Mouse (Mus musculus): ENCODE results near the gene Ehhadh.

Gene Ehhadh

DNA sequence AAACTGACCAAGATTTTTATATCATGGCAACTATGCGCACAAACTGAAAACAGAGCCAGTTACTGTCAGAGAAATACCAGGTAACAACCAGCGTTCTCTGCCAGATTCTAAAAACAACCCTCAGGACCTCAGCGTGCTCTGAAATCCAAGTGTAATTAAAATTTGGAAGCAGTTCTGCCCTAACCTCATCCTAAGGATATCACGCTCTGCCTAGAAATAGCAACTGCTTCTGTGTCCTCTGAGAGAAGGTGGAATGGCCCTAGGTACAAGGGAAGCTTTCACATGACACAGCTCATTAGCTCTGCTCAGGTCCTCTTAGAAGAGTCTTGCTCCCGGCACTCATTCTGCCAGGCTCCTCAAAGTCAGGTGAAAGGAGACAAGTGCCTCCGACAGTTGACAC lies 44.2 kb downstream of the Ehhadh start:
- in situ Hi-C loops (cut with MboI, MseI) = no loop called here

DNA sequence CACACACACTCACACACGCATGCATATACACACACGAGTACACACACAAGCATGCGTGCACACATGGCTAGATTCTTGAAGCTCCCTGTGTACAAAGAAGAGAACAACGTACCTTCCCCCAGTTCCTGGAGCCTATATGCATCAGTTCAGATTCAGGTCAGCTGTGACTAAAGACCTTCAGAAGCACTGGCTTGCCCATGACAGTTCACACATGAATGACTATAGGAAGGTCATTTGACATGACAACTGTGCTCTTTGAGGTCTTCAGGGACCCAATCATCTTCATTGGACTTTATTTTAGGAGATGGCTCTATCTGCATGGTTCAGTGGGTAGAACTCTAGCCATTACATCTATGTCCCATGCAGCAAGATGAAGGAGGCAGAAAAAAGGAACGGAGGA lies 44.7 kb downstream of the Ehhadh start:
- in situ Hi-C loops (cut with MboI, MseI) = no loop called here

DNA sequence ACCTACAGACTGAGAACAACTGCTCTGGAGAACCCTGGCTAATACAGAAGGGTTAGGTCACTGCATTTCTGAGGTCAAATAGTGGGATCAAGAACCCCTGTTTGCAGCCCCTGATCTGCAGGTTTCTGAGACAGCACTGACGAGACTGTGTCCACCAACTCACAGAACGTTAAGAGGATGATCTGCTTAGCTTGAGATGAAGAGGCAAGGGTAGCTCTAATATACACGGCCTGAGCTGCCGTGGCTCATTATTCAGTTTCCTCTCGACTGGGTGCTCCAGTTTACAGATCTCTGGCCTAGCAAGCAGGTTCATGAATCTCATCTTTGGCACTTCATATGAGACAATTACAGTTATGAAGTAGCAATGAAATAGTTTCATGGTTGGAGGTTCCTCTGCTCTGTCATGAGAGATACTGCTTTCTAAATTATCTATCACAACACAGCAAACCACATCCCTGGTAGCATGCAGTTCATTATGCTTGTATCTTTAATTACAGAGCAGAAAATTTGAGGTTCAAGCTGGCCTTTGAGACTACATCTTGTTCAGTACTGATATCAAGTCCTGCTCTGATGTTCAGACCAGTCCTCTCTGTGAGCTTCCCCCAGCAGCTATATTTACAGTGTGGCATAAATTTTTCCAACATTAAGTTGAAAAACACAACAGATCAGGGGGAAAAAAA lies 45.3 kb downstream of the Ehhadh start:
- in situ Hi-C loops (cut with MboI, MseI) = no loop called here

DNA sequence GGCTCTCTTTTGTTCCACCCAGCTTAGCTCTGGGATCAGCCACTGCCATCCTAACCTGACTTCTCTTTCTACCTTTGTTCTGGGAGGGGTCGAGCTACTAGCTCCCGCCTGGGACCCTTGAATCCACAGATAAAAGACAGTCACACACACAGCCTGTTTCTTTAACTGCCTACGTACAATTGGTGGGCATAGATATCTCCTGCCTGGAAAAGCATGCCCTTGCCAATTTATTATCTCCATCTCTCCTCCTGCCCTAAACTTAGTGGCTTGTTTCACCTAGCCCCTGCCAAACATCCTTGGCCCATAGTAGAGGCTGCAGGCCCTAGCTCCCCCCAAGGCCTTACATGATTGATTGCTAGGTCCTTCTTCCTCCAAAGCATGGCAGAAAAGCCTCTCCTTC lies 46.1 kb downstream of the Ehhadh start:
- in situ Hi-C loops (cut with MboI, MseI) = no loop called here

DNA sequence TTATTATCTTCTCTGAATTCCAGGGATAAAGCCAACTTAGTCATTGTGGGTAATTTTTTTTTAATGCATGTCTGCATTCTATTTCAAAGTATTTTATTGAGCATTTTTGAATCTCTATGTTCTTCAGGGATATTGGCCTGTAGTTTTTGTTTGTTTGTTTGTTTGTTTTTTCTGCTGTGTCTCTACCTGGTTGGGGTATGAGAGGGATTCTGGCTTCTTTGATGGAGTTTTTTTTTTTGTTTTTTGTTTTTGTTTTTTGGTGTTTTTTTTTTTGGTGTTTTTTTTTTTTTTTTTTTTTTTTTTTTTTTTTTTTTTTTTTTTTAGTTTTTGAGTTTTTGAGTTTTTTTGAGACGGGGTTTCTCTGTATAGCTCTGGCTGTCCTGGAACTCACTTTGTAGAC lies 52.0 kb downstream of the Ehhadh start:
- in situ Hi-C loops (cut with MboI, MseI) = no loop called here

DNA sequence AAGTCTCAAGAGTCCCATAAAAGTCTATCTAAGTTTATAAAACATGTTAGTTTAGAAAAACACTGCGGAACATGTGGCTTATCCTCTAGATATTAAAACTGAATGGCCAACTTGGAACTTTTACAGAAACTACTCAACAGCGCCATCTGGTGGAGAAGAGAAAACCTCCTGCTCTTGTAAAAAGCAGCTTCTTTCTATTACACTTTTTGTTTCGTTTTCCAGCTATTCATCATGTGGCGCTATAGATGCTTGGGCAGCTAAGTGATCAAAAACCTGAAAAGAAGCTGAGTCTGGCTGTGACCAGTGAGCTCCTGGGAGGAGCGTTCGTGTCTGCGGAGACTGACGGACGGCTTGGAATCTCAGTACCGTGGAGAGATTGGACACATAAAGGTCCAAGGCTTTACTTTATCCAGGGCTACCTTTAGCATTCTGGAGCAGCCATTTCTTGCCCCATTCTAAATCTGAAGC lies 59.7 kb downstream of the Ehhadh start:
- in situ Hi-C loops (cut with MboI, MseI) = loop anchor here (5.0 kb wide), 3 partner anchors 111 to 236 kb away; no protein-coding TSS in a partner anchor

DNA sequence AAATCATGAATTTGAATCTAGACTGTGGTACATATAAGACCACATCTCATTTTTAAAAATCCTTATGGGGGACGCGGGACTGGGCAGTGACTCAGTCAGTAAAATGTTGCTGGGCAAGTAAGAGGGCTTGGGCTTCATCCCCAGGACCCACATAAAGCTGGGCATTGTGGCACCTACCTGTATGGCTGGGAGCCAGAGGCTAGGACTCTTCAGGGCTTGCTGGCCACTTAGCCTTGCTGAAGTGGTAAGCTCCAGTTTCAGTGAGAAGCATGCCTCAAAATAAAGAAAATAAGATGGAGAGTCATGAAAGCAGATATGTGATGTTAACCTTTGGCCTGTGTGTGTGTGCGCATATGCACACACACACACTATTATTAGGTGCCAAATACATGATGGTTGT lies 60.2 kb downstream of the Ehhadh start:
- in situ Hi-C loops (cut with MboI, MseI) = loop anchor here (5.0 kb wide), 3 partner anchors 110 to 235 kb away; no protein-coding TSS in a partner anchor

DNA sequence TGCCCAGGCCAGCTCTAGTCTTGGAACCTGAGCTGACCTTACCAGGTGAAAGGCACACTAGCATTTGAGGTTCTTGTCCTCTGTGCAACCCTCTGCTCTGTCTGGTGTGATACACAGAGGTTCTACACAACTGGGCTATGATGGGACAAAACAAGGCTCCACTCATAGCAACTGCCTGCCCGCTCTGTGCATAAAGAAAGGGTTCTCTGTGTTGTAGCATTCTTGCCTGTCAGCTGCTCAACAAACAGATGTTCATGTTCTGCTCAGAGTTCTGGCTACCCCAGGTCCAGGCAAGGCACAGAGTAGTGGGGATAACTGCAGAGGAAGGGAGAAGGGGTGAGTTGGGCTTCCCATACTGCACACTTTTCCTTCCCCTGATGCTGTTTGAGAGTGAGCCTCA lies 63.3 kb downstream of the Ehhadh start:
- in situ Hi-C loops (cut with MboI, MseI) = no loop called here

DNA sequence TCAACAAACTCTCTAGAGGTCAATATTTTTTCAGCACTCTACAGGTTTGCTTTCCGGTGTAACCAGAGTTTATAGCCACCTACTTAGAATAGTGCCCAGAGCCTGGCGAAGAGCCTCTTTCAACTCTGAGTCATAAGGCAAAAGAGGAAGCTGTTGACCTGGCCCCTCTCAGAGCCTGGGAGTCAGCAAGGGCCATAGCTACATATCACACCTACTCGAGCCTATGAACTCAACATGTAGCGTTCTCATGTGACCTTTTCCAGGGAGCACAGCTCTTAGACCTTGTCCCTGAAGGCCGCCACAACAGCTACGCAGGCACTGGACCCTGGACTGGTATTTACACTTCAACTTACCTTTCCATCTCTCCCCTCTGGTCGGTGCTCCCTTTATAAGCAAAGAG lies 67.8 kb downstream of the Ehhadh start:
- in situ Hi-C loops (cut with MboI, MseI) = no loop called here

DNA sequence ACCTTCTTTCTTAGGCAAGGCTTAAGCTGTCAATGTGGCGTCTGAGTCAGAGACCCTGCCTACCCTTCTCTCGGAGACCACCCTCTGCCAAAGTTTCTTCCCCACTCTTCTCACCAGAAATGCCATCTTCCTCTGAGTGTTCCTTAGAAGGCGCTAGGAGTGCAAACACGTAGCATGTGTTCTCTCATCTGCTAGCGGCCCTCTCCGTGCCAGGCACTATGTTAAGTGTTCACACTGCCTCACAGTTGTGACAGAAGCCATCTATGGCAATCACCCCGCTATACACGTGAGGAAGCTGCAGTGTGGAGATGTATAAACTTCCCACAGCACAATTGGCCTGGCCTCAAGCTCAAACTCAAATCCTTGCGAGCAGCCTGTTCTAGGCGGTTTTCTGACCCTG lies 73.1 kb downstream of the Ehhadh start:
- in situ Hi-C loops (cut with MboI, MseI) = no loop called here
